Mouse (Mus musculus) midbrain, embryonic 12.5 days (tissue): ENCODE results near the gene Ank2. TPM values are rescaled to one million over a fixed set of nuclear protein-coding genes. Genes with fewer than 3 reads are reported as not detected.

Experiments
- ATAC-seq: fragments of 200-750 bp; cut with Nextera tagmentation; 2 replicates; pipeline ENCODE4 v1.8.0; 2017; ENCODE audit warnings: low read depth, moderate TSS enrichment, moderate library complexity; ENCODE audit not compliant: low FRiP score
- H3K27ac ChIP-seq: fragments of 300-500 bp; sonication (generic); replicated peaks from 2 replicates; pipeline ENCODE4 v1.5.1; 2016; ENCODE audit warnings: mild to moderate bottlenecking
- H3K27me3 ChIP-seq: fragments of 300-500 bp; sonication (generic); 2 replicates; pipeline ENCODE4 v1.6.1; 2016; ENCODE audit warnings: mild to moderate bottlenecking
- H3K36me3 ChIP-seq: fragments of 300-500 bp; sonication (generic); 2 replicates; pipeline ENCODE4 v1.6.1; 2016
- H3K4me1 ChIP-seq: fragments of 300-500 bp; sonication (generic); 2 replicates; pipeline ENCODE4 v1.6.1; 2016
- H3K4me2 ChIP-seq: fragments of 300-500 bp; sonication (generic); replicated peaks from 2 replicates; pipeline ENCODE4 v1.6.1; 2016; ENCODE audit warnings: mild to moderate bottlenecking, moderate library complexity
- H3K4me3 ChIP-seq: fragments of 300-500 bp; sonication (generic); 2 replicates; pipeline ENCODE4 v1.5.1; 2016; ENCODE audit warnings: mild to moderate bottlenecking
- H3K9ac ChIP-seq: fragments of 300-500 bp; sonication (generic); replicated peaks from 2 replicates; pipeline ENCODE4 v1.6.1; 2016; ENCODE audit warnings: mild to moderate bottlenecking, moderate library complexity
- H3K9me3 ChIP-seq: fragments of 300-500 bp; sonication (generic); 2 replicates; pipeline ENCODE4 v1.6.1; 2016; ENCODE audit warnings: mild to moderate bottlenecking
- WGBS: fragments of 180-500 bp; shearing (Covaris S2); methylation state at CpG from one replicate; pipeline ENCODE4 v1.1.7; 2016; 5-methylcytosine and 5-hydroxymethylcytosine counted together
- polyA plus RNA-seq: library from polyadenylated mRNA; unstranded; fragments of >200 nt; fragmentation: Nextera tagmentation; extraction: Ambion mirVana; gene quantifications from 2 replicates; pipeline ENCODE4 v1.2.1, GENCODE M21; 2016

Gene Ank2
- polyA plus RNA-seq, 1 experiment from 2014 or later: 141 TPM

DNA sequence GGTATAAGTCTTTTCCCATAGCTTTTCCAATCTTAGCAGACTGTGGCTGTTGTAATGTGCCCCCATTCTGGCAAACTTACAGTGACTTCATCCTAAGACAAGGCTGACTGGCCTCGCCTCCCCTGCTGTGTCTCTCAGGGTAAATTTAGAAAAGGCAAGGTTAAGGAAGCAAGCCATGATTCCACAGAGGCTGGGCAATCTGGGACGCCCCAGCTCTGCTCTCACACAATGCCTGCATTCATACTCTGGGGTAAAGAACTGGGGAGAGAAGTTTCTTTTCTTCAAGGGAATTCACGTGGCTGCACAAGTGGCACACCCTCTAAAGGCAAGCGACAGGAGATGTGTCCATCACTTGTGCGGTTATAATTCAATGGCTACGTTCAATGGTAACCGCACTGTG, 505.0 kb downstream of the Ank2 start:
- Histone ChIP-seq H3K9ac (no peak overlapping the region), H3K4me1 (peaks cover 43% of the 10 kb centered on the region), H3K36me3 (no peaks in the 10 kb centered on the region), H3K4me3 (no peak overlapping the region), H3K27me3 (no peaks in the 10 kb centered on the region), H3K9me3 (no peaks in the 10 kb centered on the region), H3K27ac (no peak overlapping the region; the same call in 1 of the 2 replicates), H3K4me2 (no peak overlapping the region)
- ATAC-seq: peak; percentile 16
- WGBS: 42% methylated on average over 7 of the region's 7 CpGs

GRCm38 (mm10) chr3:126989936-126990335, 509.2 kb downstream of the Ank2 start:
- Histone ChIP-seq H3K9me3 (no peaks in the 10 kb centered on the region), H3K4me1 (peaks cover 13% of the 10 kb centered on the region), H3K9ac (no peak overlapping the region), H3K36me3 (0 out of 2 replicates have a peak, but pooled peaks cover 7% of the 10 kb centered on the region), H3K4me3 (no peak overlapping the region), H3K4me2 (no peak overlapping the region), H3K27me3 (no peaks in the 10 kb centered on the region), H3K27ac (no peak overlapping the region)
- 87% methylated on average over 3 of the region's 3 CpGs for WGBS
- ATAC-seq: no peak

- no peaks in the 10 kb centered on the region for H3K9me3 ChIP-seq
- no peak overlapping the region for H3K4me2 ChIP-seq
- ATAC-seq: no peak
- 91% methylated on average over 3 of the region's 3 CpGs for WGBS
- H3K4me3 ChIP-seq: no peak overlapping the region
- H3K9ac ChIP-seq: no peak overlapping the region
- no peaks in the 10 kb centered on the region for H3K27me3 ChIP-seq
- H3K4me1 ChIP-seq: no peaks in the 10 kb centered on the region
- H3K27ac ChIP-seq: no peak overlapping the region
- peaks cover 9% of the 10 kb centered on the region for H3K36me3 ChIP-seq
Measured at GRCm38 (mm10) chr3:126986687-126987086, 512.5 kb downstream of the Ank2 start.

DNA sequence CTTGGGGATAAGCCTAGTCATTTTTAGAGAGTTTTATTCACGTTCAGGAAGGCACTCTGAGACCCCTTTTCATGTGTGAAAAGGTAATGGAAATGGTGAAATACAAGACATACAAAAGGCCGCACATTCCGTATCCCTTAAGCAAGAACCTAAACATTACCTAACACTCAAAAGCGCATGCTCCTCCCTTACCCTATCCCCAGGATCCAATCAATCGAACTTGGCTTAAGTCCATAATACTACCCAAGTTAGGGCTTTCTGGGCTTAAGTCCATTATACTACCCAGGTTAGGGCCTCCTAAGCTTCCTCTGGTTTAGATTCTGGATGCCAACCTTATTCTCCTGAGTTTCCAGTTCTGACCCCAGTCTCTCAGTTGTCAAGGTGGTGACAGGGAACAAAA, 516.3 kb downstream of the Ank2 start:
- Histone ChIP-seq H3K9ac (no peak overlapping the region), H3K4me2 (no peak overlapping the region), H3K9me3 (no peaks in the 10 kb centered on the region), H3K4me1 (no peaks in the 10 kb centered on the region), H3K4me3 (no peak overlapping the region), H3K36me3 (peaks cover 14% of the 10 kb centered on the region), H3K27me3 (no peaks in the 10 kb centered on the region), H3K27ac (no peak overlapping the region)
- 89% methylated on average over 5 of the region's 5 CpGs for WGBS
- ATAC-seq: no peak

DNA sequence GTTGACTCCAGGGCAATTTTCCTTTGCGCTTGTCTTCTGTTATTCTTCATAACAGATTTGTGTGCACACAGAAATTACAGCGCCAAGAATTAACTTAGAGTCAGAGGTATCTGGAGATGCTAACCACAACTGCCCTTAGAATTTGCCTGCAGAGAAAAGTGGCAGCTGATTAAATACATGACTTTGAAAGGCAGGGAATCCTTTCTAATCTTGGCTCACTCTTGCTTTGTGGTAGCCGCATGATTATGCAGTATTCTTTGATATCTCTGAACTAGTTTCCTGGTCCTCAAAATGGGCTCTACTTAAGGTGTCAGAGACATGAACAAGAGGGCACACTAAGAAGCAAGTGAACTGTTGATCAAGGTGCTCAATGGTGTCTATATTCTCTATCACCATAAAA, 518.0 kb downstream of the Ank2 start:
- no peak overlapping the region for H3K9ac ChIP-seq
- peaks cover 19% of the 10 kb centered on the region for H3K36me3 ChIP-seq
- H3K27ac ChIP-seq: no peak overlapping the region
- ATAC-seq: no peak
- no peak overlapping the region for H3K4me2 ChIP-seq
- H3K27me3 ChIP-seq: no peaks in the 10 kb centered on the region
- no peaks in the 10 kb centered on the region for H3K4me1 ChIP-seq
- no peaks in the 10 kb centered on the region for H3K9me3 ChIP-seq
- 92% methylated on average over 3 of the region's 3 CpGs for WGBS
- H3K4me3 ChIP-seq: no peak overlapping the region

- Histone ChIP-seq H3K4me1 (no peaks in the 10 kb centered on the region), H3K9ac (no peak overlapping the region), H3K4me3 (no peak overlapping the region), H3K9me3 (no peaks in the 10 kb centered on the region), H3K36me3 (peaks cover 26% of the 10 kb centered on the region), H3K27ac (no peak overlapping the region), H3K4me2 (no peak overlapping the region), H3K27me3 (no peaks in the 10 kb centered on the region)
- peak; percentile 42; the same call in 1 of the 2 replicates for ATAC-seq
- whole genome bisulfite sequencing: 81% methylated on average over 3 of the region's 3 CpGs
Measured at GRCm38 (mm10) chr3:126979635-126980034, 519.5 kb downstream of the Ank2 start.

DNA sequence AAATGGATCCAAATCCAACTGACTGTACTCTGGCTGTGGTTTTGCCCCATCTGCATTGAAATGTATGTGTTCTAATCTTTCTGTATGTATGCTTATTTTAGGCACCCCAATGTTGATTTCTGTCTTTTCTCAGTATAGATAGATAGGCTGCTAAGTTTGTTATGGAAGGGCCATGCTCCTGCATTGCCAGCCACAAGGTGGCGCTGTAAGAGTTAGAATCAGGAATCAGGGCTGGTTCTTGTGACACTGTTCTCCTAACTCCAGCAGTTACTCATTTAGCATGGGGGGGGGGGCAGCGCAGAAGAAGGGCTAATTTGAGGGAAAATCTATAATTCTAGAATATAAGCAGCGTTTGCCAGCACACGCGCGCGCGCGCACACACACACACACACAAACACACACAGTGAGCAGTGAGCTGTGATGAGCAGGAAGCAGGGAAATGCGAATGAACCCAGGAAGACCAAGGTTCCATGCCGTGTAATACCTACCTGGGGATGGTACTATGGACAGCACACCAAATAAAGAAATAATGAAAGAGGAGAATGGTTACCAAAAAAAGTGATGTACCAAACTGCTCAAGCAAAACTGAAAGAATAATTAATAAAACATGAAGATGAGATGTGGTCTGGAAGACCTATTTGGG, 520.3 kb downstream of the Ank2 start:
- peak; percentile 75; the same call in 1 of the 2 replicates for ATAC-seq
- H3K4me3 ChIP-seq: no peak overlapping the region
- WGBS: 64% methylated on average over 11 of the region's 11 CpGs

DNA sequence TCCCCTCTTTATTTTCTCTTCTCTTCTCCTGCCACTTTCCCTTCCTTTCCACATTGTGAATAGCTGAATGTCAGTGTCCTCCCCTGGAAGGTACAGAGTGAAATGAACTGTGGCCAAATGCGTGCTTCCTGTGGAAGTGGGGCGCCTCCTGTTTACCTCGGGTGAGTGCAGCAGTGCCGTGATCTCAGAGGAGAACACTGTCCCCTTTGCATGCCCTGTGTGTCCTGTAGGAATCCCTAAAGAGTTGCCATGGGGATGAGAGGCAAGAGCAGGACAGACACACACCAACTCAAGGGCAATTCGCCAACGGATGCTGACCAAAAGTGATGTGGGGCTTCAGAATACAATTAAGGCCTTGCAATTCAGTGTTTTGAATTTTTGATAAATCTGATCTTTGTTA, 521.8 kb downstream of the Ank2 start:
- no peak overlapping the region for H3K27ac ChIP-seq
- ATAC-seq: no peak
- peaks cover 31% of the 10 kb centered on the region for H3K36me3 ChIP-seq
- H3K9ac ChIP-seq: no peak overlapping the region
- H3K9me3 ChIP-seq: no peaks in the 10 kb centered on the region
- H3K4me3 ChIP-seq: no peak overlapping the region
- no peak overlapping the region for H3K4me2 ChIP-seq
- H3K27me3 ChIP-seq: no peaks in the 10 kb centered on the region
- H3K4me1 ChIP-seq: no peaks in the 10 kb centered on the region
- 64% methylated on average over 6 of the region's 6 CpGs for WGBS

More for the DNA sequence above, 520.3 kb downstream of the Ank2 start:
- H3K27ac ChIP-seq: no peak overlapping the region
- H3K4me1 ChIP-seq: no peaks in the 10 kb centered on the region
- H3K27me3 ChIP-seq: no peaks in the 10 kb centered on the region
- H3K9ac ChIP-seq: no peak overlapping the region
- H3K9me3 ChIP-seq: no peaks in the 10 kb centered on the region
- H3K36me3 ChIP-seq: peaks cover 26% of the 10 kb centered on the region
- no peak overlapping the region for H3K4me2 ChIP-seq

DNA sequence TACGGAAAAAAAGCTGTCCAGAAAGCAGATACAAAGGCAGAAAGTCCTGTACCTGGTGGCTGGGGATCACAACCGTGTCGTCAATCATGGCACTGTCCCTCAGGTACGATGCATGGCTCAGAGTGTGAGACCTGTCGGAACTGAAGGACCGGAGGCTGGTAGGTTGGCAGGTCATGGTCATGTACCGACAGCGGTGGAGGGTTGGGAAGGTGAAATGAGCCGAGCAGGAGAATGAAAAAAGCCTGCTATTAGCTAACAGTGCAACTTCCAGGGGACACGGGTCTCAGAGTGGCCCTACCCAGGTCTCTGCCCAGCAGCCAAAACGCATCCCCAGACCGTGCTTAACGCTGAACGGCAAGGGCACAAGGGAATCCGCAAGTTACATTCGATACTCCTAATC, 522.4 kb downstream of the Ank2 start:
- no peaks in the 10 kb centered on the region for H3K9me3 ChIP-seq
- no peak overlapping the region for H3K4me3 ChIP-seq
- no peaks in the 10 kb centered on the region for H3K27me3 ChIP-seq
- no peaks in the 10 kb centered on the region for H3K4me1 ChIP-seq
- peaks cover 31% of the 10 kb centered on the region for H3K36me3 ChIP-seq
- WGBS: 88% methylated on average over 16 of the region's 16 CpGs
- no peak overlapping the region for H3K4me2 ChIP-seq
- no peak overlapping the region for H3K9ac ChIP-seq
- no peak for ATAC-seq
- no peak overlapping the region for H3K27ac ChIP-seq

DNA sequence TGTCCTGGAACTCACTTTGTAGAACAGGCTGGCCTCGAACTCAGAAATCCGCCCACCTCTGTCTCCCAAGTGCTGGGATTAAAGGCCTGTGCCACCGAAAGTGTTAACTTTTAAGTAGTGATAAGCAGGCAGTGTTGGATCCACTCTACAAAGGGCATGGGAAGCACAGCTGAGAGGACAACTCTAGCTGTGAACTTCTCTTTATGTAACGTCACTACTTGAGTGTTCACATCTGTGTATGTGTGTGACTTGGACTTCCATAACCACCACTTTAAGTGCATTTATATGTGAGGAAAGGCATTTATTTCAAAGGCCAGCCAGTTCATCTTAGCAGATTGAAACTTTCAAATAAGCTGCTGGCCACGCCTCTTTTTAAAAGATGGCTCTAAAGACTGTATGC, 523.7 kb downstream of the Ank2 start:
- no peak overlapping the region for H3K4me3 ChIP-seq
- H3K9ac ChIP-seq: no peak overlapping the region
- H3K27me3 ChIP-seq: no peaks in the 10 kb centered on the region
- H3K36me3 ChIP-seq: peaks cover 28% of the 10 kb centered on the region
- no peaks in the 10 kb centered on the region for H3K4me1 ChIP-seq
- WGBS: 78% methylated on average over 5 of the region's 5 CpGs
- H3K9me3 ChIP-seq: no peaks in the 10 kb centered on the region
- H3K27ac ChIP-seq: no peak overlapping the region
- no peak overlapping the region for H3K4me2 ChIP-seq
- ATAC-seq: no peak

- Histone ChIP-seq H3K9ac (no peak overlapping the region), H3K4me3 (no peak overlapping the region), H3K4me2 (no peak overlapping the region), H3K27me3 (no peaks in the 10 kb centered on the region), H3K9me3 (no peaks in the 10 kb centered on the region), H3K27ac (no peak overlapping the region), H3K4me1 (no peaks in the 10 kb centered on the region), H3K36me3 (peaks cover 24% of the 10 kb centered on the region)
- no peak for ATAC-seq
- WGBS: 94% methylated on average over 2 of the region's 2 CpGs
Measured at GRCm38 (mm10) chr3:126973551-126973950, 525.6 kb downstream of the Ank2 start.

- Histone ChIP-seq H3K4me3 (no peak overlapping the region), H3K4me2 (no peak overlapping the region), H3K27me3 (no peaks in the 10 kb centered on the region), H3K9ac (no peak overlapping the region), H3K36me3 (peaks cover 18% of the 10 kb centered on the region), H3K4me1 (no peaks in the 10 kb centered on the region), H3K9me3 (no peaks in the 10 kb centered on the region), H3K27ac (no peak overlapping the region)
- ATAC-seq: no peak
- WGBS: 87% methylated on average over 9 of the region's 9 CpGs
Measured at GRCm38 (mm10) chr3:126971531-126971930, 527.6 kb downstream of the Ank2 start.

GRCm38 (mm10) chr3:126968721-126969120, 530.4 kb downstream of the Ank2 start:
- Histone ChIP-seq H3K4me2 (no peak overlapping the region), H3K27ac (no peak overlapping the region), H3K4me1 (no peaks in the 10 kb centered on the region), H3K36me3 (peaks cover 24% of the 10 kb centered on the region), H3K27me3 (no peaks in the 10 kb centered on the region), H3K4me3 (no peak overlapping the region), H3K9me3 (no peaks in the 10 kb centered on the region), H3K9ac (no peak overlapping the region)
- no peak for ATAC-seq
- 90% methylated on average over 2 of the region's 2 CpGs for WGBS
